Mouse (Mus musculus): ENCODE measurements around the gene Slc39a11. TPM values are rescaled to one million over a fixed set of nuclear protein-coding genes. Genes with fewer than 3 reads are reported as not detected.
A peak's percentile ranks its signal among the peaks of the same experiment; 100 is the strongest.

Slc39a11 gene
- polyA plus RNA-seq, 1 experiment from 2014 or later = 22.4 TPM

GRCm38 (mm10) chr11:113203008-113203407 is 446.9 kb downstream of the Slc39a11 start:
- CTCF ChIA-PET = interaction anchor here (1.2 kb wide), 1 partner anchor 20 kb away, joined by 3 read pairs; no protein-coding TSS in a partner anchor
- POLR2A ChIA-PET = interaction anchor here (0.9 kb wide), 1 partner anchor 17 kb away, joined by 3 read pairs; no protein-coding TSS in a partner anchor
- ATAC-seq = no peak
- no peak for DNase-seq (ENCODE audit: low read depth, low spot score)
- in situ Hi-C loops (cut with MboI; ENCODE audit: low pct_unique_long_range_greater_than_20kb) = no loop called here
- TF ChIP-seq CTCF (IDR thresholded peaks at IDR 0.05) = no peak
- H3K27me3 ChIP-seq = no peaks in the 10 kb centered on the region

GRCm38 (mm10) chr11:113201470-113201997 is 448.3 kb downstream of the Slc39a11 start:
- no peaks in the 10 kb centered on the region for H3K27me3 ChIP-seq
- ChIA-PET CTCF (interaction anchor here (0.7 to 1.5 kb wide), 3 partner anchors 20 to 610 kb away, joined by 3 to 4 read pairs (median 3); no protein-coding TSS in a partner anchor), POLR2A (interaction anchor here (0.6 to 1.1 kb wide), 4 partner anchors 15 to 289 kb away, joined by 3 to 7 read pairs (median 4); no protein-coding TSS in a partner anchor)
- TF ChIP-seq CTCF (IDR thresholded peaks at IDR 0.05) = no peak
- in situ Hi-C loops (cut with MboI; ENCODE audit: low pct_unique_long_range_greater_than_20kb) = no loop called here
- DNase-seq (ENCODE audit: low read depth, low spot score) (peak; percentile 54), ATAC-seq (peak; percentile 88)

GRCm38 (mm10) chr11:113200901-113201300 is 449.0 kb downstream of the Slc39a11 start:
- no peak for DNase-seq (ENCODE audit: low read depth, low spot score)

GRCm38 (mm10) chr11:113198586-113198985 is 451.3 kb downstream of the Slc39a11 start:
- DNase-seq (ENCODE audit: low read depth, low spot score) = no peak
- ChIA-PET POLR2A (interaction anchor here (0.6 kb wide), 1 partner anchor 68 kb away, joined by 3 read pairs; no protein-coding TSS in a partner anchor), CTCF (no interaction called here)
- ATAC-seq = no peak
- no peaks in the 10 kb centered on the region for H3K27me3 ChIP-seq
- TF ChIP-seq CTCF (IDR thresholded peaks at IDR 0.05) = no peak
- in situ Hi-C loops (cut with MboI; ENCODE audit: low pct_unique_long_range_greater_than_20kb) = no loop called here

More at GRCm38 (mm10) chr11:113200901-113201300, 449.0 kb downstream of the Slc39a11 start:
- ChIA-PET POLR2A (interaction anchor here (0.6 kb wide), 1 partner anchor 56 kb away, joined by 3 read pairs; no protein-coding TSS in a partner anchor), CTCF (interaction anchor here (1.5 kb wide), 1 partner anchor 610 kb away, joined by 3 read pairs; no protein-coding TSS in a partner anchor)
- no peak for TF ChIP-seq CTCF (IDR thresholded peaks at IDR 0.05)
- ATAC-seq = no peak
- in situ Hi-C loops (cut with MboI; ENCODE audit: low pct_unique_long_range_greater_than_20kb) = no loop called here
- no peaks in the 10 kb centered on the region for H3K27me3 ChIP-seq

- ATAC-seq (no peak), DNase-seq (ENCODE audit: low read depth, low spot score) (no peak)
- CTCF ChIA-PET = no interaction called here
- TF ChIP-seq CTCF (IDR thresholded peaks at IDR 0.05) = no peak
- POLR2A ChIA-PET = no interaction called here
- in situ Hi-C loops (cut with MboI; ENCODE audit: low pct_unique_long_range_greater_than_20kb) = no loop called here
- H3K27me3 ChIP-seq = no peaks in the 10 kb centered on the region
Observed at GRCm38 (mm10) chr11:113197624-113198023, 452.3 kb downstream of the Slc39a11 start.

GRCm38 (mm10) chr11:113196234-113197007 is 453.5 kb downstream of the Slc39a11 start:
- no peak for DNase-seq (ENCODE audit: low read depth, low spot score)
- in situ Hi-C loops (cut with MboI; ENCODE audit: low pct_unique_long_range_greater_than_20kb) = no loop called here
- CTCF ChIA-PET = no interaction called here
- no peak for TF ChIP-seq CTCF (IDR thresholded peaks at IDR 0.05)
- ATAC-seq = no peak
- POLR2A ChIA-PET = interaction anchor here (0.6 to 0.7 kb wide), 2 partner anchors 53 to 334 kb away, joined by 3 to 6 read pairs; no protein-coding TSS in a partner anchor
- no peaks in the 10 kb centered on the region for H3K27me3 ChIP-seq

Other genes with a start within 250 kb of the Slc39a11 start
- gene Sstr2, start 30.7 kb downstream of the Slc39a11 start, polyA plus RNA-seq (2021) = 2.1 TPM
- gene Cog1, start 910 bp downstream of the Slc39a11 start, polyA plus RNA-seq (2021) = 37.7 TPM
- gene Fam104a, start 34.1 kb upstream of the Slc39a11 start, polyA plus RNA-seq (2021) = 46.0 TPM
- 18.3 TPM for gene D11Wsu47e, start 34.3 kb upstream of the Slc39a11 start, polyA plus RNA-seq (2021)
- 0.27 TPM for gene Cpsf4l, start 59.9 kb upstream of the Slc39a11 start, polyA plus RNA-seq (2021)
- gene Cdc42ep4, start 101.8 kb upstream of the Slc39a11 start, polyA plus RNA-seq (2021) = 37.6 TPM